Mouse (Mus musculus) right cerebral cortex, adult 18-20 months (tissue): Measurements from ENCODE around the gene Mboat2.
A peak's percentile ranks its signal among the peaks of the same experiment; 100 is the strongest.

ENCODE experiments used
- DNase-seq: peaks from one replicate; pipeline ENCODE4 v3.0.0; 2022; ENCODE audit warnings: mixed read lengths

Gene Mboat2

DNA sequence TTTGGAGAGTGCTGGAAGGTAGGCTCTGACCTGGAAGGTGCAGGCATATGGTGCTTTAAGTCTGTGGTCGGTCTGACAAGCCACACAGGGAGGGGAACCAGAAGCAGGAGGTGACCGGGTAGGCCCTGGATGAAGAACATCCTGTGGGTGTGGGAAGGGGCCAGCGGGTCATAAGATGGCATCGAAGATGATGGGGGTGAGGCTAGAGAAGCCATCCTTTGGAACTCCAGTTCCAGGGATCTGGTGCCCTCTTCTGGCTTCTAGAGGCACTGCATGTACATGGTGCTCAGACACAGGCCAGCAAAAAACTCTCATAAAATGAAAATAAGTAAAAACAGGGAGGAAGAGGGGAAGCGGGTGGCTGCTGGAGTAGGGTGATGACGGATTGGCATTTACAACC is 121.5 kb downstream of the Mboat2 start:
- DNase-seq: peak; percentile 60

DNA sequence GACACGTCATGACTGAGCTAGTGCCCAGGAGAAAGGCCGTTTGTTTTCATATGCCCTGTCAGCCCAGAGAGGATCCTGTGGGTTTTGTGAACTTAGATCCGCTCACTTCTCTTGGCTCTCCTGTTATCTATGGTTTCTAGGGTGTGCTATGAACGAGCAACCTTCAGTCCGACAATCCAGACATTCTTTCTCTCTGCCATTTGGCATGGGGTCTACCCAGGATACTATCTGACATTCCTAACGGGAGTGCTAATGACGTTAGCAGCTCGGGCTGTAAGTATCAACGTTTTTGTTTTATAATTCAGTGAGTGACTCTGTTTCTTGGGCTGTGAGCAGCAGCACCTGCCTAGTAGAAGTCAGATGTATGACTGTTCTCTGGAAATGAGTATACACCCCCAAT is 124.5 kb downstream of the Mboat2 start:
- no peak for DNase-seq

DNA sequence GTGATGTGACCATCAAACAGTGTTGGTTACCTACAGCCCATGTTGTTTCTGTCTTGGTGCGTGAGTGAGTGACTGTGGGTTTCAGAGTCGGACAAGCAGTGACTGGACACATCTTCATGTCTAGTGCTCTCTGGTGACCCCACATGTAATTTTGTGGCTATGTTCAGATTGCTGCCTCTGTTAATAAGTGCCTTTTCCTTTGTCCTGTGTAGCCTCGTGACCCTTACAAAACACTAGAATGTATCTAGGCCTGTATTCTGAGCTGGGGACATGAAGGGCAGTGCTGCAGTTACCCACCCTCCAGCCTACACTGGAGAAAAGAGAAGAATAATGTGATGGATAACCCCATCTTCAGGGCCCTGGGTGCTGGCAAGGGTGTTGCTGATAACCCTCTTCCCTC is 127.8 kb downstream of the Mboat2 start:
- DNase-seq: no peak

GRCm38 (mm10) chr12:24961821-24962220 is 131.1 kb downstream of the Mboat2 start:
- DNase-seq: no peak

- no peak for DNase-seq
Measured at GRCm38 (mm10) chr12:24962362-24962967, 131.8 kb downstream of the Mboat2 start.

GRCm38 (mm10) chr12:24963393-24964022 is 132.8 kb downstream of the Mboat2 start:
- no peak for DNase-seq

DNA sequence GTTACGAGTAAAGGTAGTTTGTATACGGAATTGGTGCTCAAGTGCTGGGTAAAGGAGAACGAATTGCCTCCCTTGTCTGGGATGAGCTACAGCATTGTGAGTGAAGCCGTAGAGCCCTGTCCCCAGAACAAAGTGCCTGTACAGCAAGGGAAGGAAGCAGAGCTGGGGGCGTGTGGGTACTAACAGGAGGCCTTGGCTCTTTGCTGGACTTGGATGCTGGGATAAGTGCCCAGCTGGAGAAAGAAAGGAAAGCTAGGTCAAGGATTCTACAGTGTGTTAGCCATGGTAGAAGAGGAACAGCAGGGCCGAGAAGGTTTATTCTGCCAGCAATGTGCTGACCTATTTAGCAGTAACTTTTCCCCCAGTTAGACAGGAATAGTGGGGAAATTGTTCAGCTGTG is 134.7 kb downstream of the Mboat2 start:
- DNase-seq: peak; percentile 58

DNA sequence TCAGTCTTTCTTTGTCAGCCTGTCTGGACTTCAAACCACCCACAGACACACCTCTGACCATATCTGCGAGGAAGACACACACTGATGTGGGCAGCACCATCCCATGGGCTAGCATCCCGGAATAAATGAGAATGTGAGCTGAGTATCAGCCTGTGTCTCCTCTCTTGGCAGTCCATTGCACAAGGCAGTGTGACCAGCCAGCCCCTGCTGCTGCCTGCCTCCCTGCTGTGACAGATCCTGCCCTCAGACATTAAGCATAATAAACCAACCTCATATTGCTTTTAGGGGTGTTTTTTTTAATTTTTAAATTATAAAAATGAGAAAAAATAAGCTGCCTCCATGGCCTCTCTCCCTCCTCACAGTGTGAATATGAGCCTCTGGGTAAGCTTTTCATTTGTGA is 135.4 kb downstream of the Mboat2 start:
- no peak for DNase-seq

DNA sequence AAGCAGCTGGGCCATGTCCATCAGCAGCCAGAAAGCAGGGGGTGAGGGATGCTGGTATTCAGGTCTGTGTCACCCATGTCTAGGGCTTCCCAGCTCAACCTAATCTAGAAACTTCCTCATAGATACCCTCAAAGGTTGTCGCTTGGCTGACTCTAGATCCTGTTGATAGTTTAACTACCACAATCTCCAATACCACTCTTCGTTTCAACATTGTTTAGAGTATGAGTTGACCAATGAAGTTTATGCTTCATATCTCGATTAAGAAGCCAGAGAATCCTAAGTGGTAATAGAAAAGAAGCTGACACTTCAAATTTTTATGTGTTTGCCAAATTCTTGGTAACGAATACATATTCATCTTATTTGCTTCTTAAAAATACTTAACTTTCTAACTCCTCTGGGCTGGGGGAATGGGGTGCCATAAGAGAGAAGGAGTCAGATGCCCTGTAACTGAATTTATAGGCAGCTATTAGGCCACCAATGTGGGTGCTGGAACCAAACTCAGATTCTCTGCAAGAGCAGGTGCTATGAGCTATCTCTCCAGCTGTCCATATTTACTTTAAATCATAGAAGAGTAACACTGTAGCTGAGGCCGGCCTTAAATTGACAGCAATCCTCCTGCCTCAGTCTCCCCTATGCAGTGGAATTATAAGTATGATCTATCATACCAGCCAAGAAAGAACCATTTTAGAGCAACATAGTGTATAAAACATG is 141.0 kb downstream of the Mboat2 start:
- no peak for DNase-seq

GRCm38 (mm10) chr12:24972371-24973350 is 142.0 kb downstream of the Mboat2 start:
- no peak for DNase-seq

DNA sequence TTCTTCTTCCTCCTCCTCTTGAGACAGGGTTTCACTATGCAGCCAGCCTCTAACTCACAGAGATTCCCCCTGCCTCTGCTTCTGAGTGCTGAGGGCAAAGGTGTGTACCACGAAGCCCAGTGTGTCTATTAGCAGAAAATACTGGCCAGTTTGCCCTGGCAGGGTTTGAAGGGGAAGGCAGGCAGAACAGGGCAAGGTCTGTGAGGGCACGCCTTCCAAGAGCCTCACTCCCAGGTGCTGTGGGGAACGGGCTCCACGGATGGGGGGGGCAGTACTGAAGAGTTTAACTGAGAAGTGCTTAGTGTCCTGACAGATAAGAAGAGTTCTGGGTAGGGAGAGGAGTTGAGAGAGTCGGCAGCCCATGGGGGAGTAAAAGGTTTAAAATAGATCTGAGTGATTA is 142.9 kb downstream of the Mboat2 start:
- DNase-seq: no peak

DNA sequence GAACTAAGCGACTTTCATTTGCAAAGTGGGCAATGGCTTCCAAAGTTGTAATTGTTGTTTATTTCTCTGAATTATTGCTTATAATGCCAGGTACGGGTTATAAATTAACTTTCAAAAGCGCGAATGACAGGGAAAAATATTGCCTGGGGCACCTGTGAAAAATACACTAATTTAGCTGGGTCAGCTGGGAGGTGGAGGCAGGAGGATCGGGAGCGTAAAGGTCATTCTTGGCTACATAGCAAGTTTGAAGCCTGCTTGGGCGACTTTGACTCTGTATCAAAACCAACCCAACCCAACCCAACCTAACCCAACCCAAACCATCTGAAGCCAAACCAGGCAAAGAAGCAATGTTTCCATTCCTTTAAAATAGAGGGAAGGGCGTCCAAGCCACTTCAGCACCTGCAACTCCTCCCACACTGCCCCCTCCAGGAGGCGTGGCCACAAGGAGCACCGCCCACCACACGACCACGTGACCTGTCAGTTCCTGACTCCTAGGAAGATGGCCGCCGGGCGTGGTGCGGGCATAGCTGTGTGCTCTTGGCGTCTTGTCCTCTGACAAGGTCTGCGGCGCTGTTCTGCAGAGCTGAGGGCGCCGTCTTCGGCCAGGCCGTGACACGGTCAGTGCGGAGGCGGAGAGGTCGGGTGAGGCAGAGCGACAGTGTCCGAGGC is 143.9 kb downstream of the Mboat2 start, which contains the start of gene Kidins220:
Gene Kidins220, plus strand, starts transcription at position 480 of the 669 bp plus-strand sequence.
- peak; percentile 93 for DNase-seq

GRCm38 (mm10) chr12:24975115-24975733 is 144.5 kb downstream of the Mboat2 start:
- DNase-seq: peak; percentile 72

DNA sequence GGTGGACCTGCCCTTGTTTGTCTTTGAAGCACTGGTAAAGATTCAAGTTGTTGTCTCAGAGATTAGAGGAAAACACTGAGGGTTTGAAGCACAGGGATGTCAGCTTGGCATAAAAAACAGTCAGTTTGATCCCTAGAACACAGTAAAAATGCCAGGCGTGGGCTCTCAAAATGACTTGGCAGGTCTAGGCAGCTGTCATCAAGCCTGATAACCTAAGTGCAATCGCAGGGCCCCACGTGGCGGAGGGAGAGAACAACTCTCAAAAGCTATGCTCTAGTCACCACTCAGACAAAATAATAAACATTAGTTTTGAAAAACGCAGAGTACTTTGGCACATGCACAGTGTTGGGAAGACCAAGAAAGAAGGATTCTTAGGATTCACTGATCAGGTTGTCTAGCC is 154.5 kb downstream of the Mboat2 start:
- no peak for DNase-seq

DNA sequence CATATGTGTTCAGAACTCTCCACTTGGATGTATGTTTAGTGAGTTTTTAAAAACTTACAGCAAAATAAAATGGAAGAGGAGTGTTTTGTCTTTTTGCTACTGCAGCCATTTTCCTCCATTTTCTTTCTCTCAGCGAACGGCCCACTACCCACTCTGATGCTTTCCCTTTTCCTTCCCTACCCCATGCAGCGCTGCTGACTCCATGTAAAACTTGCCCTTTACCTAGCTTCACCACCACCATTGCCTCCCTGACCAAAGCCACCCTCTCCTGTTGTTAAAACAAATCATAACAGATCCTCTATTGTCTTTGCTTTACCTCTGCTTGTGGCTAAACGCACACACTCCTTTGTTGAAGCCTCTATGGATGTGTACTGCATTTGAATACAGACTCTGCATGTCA is 164.7 kb downstream of the Mboat2 start:
- DNase-seq: no peak

DNA sequence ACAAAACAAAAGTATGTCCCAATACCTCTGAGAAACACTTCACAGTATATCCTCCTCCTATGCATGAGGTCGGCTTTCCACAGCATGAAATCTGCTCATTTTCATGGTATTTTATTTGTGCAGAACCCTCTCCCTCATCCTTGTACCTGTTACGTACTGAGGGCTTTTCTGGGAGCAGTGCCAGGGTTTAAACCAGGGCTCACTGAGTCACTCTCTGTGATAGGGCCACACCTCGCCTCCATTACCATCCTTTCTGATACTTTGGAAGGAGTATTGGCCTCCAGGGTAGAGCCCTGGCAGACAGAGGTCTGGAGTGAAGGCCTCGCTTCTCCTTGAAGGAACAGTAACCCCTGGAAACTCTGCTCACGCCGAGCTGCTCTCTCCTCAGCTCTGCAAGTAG is 174.7 kb downstream of the Mboat2 start:
- no peak for DNase-seq

DNA sequence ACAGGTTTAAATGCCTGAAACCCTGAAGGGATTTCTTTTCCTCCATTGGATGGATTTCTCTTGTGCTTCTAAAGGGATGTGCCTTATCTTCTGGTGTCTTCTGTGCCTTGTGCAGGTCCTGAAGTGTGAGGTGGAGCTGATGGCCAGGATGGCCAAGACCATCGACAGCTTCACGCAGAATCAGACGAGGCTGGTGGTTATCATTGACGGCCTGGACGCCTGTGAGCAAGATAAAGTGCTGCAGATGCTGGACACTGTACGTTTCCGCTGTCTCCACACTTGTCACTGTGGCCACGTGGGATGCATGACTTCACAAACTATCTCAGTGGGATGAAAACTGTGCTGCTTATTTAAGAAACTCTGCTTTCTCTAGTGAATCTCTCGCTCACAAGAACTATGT is 179.3 kb downstream of the Mboat2 start:
- no peak for DNase-seq

GRCm38 (mm10) chr12:25010416-25010815 is 179.7 kb downstream of the Mboat2 start:
- no peak for DNase-seq

- DNase-seq: no peak
Measured at GRCm38 (mm10) chr12:25011733-25012367, 181.2 kb downstream of the Mboat2 start.

DNA sequence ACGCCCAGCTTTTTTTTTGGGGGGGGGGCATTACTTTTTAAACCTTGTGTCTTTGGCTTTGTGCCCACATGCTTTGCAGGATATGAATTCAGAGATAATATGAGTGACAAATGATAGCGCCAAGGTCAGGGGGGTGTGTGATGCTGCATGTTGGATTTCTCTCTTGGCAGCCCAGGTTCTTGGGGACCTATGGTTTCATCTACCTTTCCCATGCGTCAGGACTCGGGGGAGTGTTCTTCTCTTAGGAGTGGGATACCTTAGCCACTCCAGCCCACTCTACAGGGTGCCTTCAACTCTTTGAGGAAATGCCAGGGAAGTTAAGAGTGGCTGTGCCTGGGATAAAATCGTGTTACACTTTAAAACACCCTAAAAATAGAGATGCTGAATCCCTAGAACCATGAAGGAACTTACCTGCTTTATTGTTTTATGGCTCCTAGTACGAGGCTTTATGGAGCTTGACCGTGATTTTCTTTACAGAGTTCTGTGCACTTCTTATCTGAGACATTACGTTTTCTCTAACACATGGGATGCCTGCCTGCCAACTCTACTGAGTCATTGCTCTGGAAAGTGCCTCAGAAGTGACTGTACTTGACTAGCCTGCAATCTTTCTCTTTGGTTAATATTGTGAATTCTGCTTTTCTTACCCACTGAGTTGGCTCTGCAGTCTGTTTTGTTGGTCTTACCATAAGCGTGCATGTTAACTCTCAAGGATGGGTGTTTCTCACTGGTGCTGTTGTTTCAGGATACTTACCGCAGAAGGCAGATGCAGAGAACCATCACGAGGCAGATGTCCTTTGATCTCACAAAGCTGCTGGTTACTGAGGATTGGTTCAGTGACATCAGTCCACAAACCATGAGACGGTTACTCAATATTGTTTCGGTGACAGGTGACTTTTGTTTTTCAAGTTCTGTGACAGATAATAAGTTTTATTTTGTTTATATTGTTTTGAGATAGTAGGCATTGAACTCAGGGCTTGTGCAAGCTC is 182.2 kb downstream of the Mboat2 start:
- peak; percentile 65 for DNase-seq
